Comparison of ENCODE assay signal across 16 mouse cellular contexts in the genomic region with DNA sequence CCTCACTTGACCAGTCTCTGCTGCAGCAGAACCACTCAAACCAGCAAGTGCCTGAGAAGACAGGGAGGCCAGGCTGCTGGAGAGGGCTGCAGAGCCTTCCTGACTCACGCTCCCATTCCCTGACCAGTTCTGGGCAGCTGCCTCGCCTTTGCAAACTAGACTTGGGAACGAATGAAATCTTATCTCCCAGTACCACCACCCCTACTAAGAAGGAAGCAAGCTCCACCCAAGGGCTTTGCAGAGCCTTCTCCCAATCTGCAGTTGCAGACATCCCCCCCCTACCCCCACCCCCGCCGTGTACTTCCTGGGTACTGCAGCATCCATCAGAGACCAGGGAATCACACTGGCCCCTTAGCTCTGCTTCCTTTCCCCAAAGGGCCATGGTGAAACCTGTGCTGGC. TPM values are rescaled to one million over a fixed set of nuclear protein-coding genes. Genes with fewer than 3 reads are reported as not detected.
"Had no signal": no experiment of that assay in that cellular context is flagged by ENCODE, and none has a peak within 500 bp of the region (broad histone marks: within the 10 kb centered on the region; RNA-seq: fewer than 3 reads in every experiment).

No protein-coding gene starts in this region.

- DNase-seq: kidney, adult 11 months; kidney, adult 9 months; kidney, postnatal 36 days; lung, adult 18-20 months; right cerebral cortex, adult 18-20 months; right cerebral cortex, postnatal 25 days; thymus, postnatal 36 days had no signal

- H3K9me3 ChIP-seq: limb, embryonic 10.5 days; midbrain, embryonic 12.5 days; neural tube, embryonic 15.5 days had no signal

- H3K27ac ChIP-seq: kidney, postnatal 0 days; left cerebral cortex, adult 2 months; limb, embryonic 10.5 days; midbrain, embryonic 12.5 days; neural tube, embryonic 15.5 days had no signal

- H3K27me3 ChIP-seq: neural tube, embryonic 15.5 days had no signal

- H3K9ac ChIP-seq: midbrain, embryonic 12.5 days; neural tube, embryonic 15.5 days had no signal

- H3K36me3 ChIP-seq: limb, embryonic 10.5 days; midbrain, embryonic 12.5 days; neural tube, embryonic 15.5 days had no signal

- H3K4me1 ChIP-seq: limb, embryonic 10.5 days had no signal

- H3K4me3 ChIP-seq: left cerebral cortex, adult 2 months; limb, embryonic 10.5 days; midbrain, embryonic 12.5 days; neural tube, embryonic 15.5 days had no signal

- ATAC-seq: inflammation-experienced regulatory T-cells, adult 6 months had no signal

- H3K4me2 ChIP-seq: midbrain, embryonic 12.5 days; neural tube, embryonic 15.5 days had no signal

RNA-seq across cellular contexts. Expression of gene Nr5a1, which starts 31.3 kb away (rescaled TPM):
- total RNA-seq: layer of hippocampus, postnatal 25 days; left cerebral cortex, postnatal 14 days; megakaryocyte-erythroid progenitor cell, adult 5-6 weeks had no signal
- polyA plus RNA-seq: inflammation-experienced regulatory T-cells, adult 6 months; limb, embryonic 10.5 days had no signal
